Mouse (Mus musculus): Measurements from ENCODE around the gene Pglyrp4.
"Not testable (repeated sequence)": the region's sequence is repeated elsewhere in the genome, so short reads cannot be mapped to it uniquely, and the experiment has no call there.

The Pglyrp4 gene

DNA sequence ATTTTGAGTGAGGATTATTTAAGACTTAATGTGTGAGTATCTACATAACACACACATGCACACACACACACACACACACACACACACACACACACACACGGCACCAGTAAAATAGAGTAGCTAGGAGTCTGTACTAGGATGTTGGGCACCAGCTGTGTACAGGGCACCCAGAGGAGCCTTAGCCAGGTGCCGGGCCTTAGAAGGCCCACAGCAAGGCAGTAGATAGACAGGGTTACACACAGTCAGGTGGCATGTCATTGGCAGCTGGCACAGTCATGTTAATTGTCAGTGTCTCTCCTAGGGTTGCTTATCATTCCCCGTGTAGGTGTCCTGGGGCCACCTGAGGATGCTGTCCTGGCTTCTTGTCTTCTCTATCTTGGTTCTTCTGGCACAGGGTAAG lies at the start of gene Pglyrp4:
Gene Pglyrp4, plus strand, starts transcription at position 301 of the 400 bp plus-strand sequence.
- ATAC-seq (ENCODE audit: insufficient number of reproducible peaks, low FRiP score, low TSS enrichment), result no peak

DNA sequence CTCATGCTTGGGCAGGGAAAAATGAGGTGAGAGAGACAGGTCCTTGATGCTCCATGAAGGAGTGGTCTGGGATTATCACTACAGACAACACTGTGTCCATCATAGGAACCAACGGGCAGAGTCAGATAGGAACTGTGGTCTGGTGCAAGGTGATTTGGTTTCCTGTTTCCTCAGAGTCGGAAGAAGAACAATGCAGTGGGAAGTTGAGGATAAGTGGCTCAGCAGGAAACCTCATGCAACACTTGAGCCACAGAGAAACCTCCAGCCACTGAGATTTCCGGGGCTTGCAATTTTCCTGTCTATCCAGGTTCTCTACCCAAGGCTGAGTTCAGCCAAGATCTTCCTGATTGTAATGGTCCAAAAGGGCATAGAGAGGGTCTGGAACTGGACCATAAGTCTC lies 48.0 kb upstream of the Pglyrp4 start:
- ATAC-seq (ENCODE audit: insufficient number of reproducible peaks, low FRiP score, low TSS enrichment), result no peak

DNA sequence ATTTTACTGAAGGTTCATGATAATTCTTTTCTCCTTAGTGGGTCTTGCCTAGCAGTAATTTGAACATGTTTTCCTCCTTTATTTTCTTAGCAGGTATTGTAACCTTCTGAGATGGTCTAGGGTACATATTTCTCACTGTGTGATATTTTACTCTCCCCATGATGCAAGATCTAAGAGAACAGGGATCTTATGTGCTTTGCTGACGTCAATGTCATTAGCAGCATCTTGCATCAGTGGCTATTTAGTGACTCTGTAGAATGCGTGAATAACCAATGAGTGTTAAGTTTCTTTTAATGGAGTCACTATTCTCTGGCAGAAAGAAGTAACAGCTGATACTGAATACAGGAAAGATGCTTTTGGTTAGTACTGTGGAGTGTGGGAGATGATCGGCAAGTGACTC lies 42.8 kb upstream of the Pglyrp4 start:
- no peak for ATAC-seq (ENCODE audit: insufficient number of reproducible peaks, low FRiP score, low TSS enrichment)

DNA sequence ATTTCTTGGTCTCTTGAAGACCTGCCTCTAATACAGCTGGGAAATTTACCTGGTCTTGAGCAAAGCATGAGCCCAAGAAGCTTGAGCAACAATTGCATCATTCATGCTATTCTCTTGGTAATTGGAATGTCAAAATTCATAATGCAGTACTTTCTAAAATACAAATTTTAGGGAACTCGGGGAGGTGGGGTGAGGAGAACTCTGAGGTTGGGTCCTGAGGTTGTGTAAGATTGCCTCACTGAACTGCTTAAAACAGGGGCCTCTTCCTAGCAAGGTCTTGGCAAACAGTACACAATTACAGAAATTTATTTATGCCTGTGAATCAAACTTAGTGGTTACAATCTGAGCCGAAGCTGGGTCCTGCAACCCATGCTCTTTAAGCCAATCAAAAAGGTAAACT lies 39.9 kb upstream of the Pglyrp4 start:
- ATAC-seq (ENCODE audit: insufficient number of reproducible peaks, low FRiP score, low TSS enrichment), result no peak

DNA sequence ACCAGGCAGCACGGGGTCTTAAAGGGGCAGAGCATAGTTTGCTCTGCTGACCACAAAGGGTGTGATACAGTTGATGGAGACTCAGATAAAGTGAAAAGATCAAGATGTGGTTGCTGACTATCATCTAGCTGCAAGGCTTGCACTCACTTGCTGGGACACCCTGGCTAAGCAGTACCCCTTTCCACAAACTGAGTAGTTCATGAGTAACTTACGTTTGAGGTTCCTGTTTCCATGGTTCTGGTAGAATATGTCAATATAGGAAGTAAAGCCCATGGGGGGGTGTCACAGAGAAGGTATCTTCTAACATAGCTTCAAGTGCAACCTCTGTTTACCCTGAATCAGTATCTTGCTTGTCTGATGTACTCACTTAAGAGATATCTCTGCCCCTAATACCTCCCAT lies 33.2 kb upstream of the Pglyrp4 start:
- no peak for ATAC-seq (ENCODE audit: insufficient number of reproducible peaks, low FRiP score, low TSS enrichment)

DNA sequence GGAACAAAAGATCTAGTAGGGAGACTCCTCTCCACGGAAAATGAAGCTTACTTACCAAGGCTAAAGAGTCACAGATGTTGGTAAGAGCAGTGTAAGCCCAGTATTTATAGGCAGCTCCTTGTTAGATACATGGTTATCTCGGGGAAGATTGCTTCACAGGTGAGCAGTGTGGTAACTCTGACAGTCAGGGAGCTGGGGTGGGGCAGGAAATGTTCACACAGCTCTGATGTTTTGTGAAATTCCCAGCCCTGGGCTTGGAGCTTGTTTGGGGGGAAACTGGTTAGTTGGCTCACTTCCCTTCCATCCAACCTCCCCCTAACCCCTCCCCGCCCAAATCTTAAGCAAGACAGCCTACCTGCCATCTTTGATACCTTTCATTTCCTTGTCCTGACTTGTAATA lies 31.1 kb upstream of the Pglyrp4 start, which contains the start of gene S100a9:
Gene S100a9, minus strand, starts transcription at position 109 of the 400 bp plus-strand sequence.
- no peak for ATAC-seq (ENCODE audit: insufficient number of reproducible peaks, low FRiP score, low TSS enrichment)

DNA sequence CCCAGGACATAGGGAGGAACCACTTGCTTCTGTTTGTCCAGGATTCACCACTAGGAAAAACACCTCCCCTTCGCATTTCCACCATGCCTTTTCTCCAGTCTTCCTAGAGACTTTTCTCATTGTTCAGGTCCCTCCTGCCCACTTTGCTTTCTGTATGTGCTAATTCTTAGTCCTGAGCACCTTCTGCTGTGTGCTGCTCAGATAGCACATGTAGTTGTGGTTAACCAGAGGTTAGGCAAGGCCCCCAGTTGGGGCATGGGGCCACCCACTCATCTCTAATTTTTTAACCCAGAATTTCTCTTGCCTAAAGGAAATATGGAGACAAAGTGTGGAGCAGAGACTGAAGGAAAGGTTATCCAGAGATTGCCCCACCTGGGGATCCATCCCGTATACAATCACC lies 24.5 kb upstream of the Pglyrp4 start:
- ATAC-seq (ENCODE audit: insufficient number of reproducible peaks, low FRiP score, low TSS enrichment), result no peak

DNA sequence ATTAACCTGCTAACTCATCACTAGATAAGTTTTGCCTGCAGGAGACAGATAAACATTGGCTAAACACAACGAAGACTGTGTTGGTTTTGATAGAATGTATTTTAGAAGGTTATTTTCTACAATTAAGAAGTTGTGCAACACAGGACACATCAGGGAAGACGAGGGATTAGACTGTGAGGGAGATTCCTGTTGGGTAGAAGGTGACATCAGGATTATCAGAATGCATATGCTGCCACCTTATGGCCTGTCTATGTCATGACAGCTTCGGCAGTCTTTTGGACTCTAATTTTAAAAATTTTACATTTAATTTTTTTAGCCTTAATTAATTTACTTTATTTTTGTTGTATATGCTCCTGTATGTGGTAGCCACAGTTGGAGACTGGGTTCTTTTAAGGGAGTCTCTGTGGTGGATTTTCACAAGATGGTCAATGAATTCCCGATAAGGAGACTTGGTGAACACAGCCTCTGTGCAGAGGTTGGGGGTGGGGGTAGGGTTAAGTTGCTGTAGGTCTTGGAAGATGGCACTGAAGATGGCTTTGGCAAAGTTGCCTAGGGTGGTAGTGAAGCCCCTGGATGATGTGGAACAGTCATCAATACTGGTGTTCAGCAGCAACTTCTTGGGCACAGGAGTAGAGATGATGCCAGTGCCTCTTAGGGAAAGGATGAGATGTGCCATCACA lies 18.0 kb upstream of the Pglyrp4 start:
- peak; percentile 62; the same call in 1 of the 2 replicates for ATAC-seq (ENCODE audit: insufficient number of reproducible peaks, low FRiP score, low TSS enrichment)

DNA sequence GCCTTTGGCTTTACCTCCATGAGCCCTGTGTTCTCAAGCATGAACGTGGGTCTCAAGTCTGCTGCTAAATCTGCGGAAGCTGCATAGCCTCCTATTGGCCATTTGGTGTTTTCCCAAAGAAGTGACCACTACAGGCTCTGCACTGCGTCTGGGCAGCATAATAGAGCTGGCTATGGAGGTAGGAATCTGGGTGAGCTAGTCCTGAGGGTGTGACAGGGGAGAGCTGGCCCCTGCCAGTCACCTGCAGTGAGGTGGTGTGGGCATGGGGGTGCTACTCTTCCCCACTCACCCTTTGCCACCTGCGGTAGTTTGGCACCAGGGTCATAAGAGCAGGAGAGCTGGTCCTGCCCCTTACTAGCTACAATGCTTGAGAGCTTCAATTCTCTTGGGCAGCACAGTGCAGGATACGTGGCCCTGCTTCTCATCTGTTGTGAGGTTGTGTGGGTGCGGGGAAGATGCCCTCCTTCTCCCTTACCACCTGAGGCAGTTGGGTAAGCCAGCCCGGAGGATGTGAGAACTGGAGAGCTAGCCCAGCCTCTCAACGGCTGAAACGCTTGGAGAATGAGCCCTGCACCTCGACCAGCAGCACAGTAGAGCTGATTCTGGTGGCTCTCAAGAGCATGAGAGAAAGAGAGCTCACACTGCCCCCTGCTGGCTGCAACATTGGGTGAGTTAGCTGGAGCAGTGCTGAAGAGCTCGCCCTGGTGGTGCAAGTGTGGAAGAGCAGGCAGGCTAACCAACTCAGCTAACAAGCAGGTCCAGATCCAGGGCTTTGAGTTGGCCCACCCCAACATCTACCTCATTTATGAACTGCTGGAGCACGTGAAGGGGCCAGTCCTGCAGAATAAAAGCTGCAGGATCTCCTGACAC lies 16.9 kb upstream of the Pglyrp4 start:
- ATAC-seq (ENCODE audit: insufficient number of reproducible peaks, low FRiP score, low TSS enrichment), result peak; percentile 68

DNA sequence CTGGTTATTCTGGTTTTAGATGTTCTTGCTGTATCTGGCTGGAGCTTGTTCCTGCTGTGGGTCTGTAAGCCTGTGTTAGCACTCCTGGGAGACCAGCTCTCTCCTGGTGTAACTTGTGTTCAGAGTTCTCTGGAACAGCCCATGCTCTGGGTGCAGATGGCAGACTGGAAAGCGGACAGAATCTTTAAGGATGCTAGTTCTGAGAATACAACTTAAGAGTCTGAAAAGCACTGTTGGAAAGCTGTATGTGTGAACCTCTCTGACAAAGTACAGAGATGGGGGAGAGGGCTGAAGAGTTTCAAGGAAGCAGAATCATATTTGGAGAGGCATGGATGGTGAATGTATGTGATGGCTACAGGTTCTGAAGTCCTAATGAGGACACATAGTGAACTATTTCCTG lies 23.0 kb downstream of the Pglyrp4 start:
- no peak for ATAC-seq (ENCODE audit: insufficient number of reproducible peaks, low FRiP score, low TSS enrichment)

DNA sequence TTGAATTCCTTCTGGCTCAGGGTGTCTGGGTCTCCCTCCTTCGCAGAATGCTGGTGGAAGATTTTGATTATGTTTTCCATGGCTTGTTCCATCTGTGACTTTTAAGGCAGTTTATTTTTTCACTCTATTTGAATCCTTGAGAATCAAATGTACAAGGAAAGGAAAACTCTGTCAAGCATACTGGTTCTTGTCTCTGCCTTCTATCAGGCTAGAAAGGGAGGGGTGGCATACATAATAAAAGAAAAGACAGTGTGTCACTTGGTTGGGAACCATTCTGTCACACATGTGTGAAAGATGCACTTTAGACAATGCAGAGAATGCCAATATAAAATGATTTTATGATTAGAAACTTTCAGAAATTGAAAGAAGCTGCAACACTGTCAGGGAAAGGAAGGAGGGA lies 51.1 kb downstream of the Pglyrp4 start, which contains the start of gene Gm5849:
Gene Gm5849, minus strand, starts transcription at position 101 of the 400 bp plus-strand sequence.
- ATAC-seq (ENCODE audit: insufficient number of reproducible peaks, low FRiP score, low TSS enrichment), result not testable (repeated sequence)
